Mouse (Mus musculus) midbrain, embryonic 11.5 days (tissue): ENCODE measurements around the gene Cdk17. TPM values are rescaled to one million over a fixed set of nuclear protein-coding genes. Genes with fewer than 3 reads are reported as not detected.

Experiments
- ATAC-seq: fragments of 200-750 bp; cut with Nextera tagmentation; 2 replicates; pipeline ENCODE4 v1.8.0; 2017; ENCODE audit warnings: moderate TSS enrichment, moderate library complexity; ENCODE audit not compliant: low FRiP score
- DNase-seq: peaks from one replicate; pipeline ENCODE4 v3.0.0; 2015; ENCODE audit warnings: low spot score; ENCODE audit errors: missing footprints
- H3K27ac ChIP-seq: fragments of 300-500 bp; sonication (generic); 2 replicates; pipeline ENCODE4 v1.5.1; 2014; ENCODE audit warnings: low read depth, low read length
- H3K27me3 ChIP-seq: fragments of 300-500 bp; sonication (generic); 2 replicates; pipeline ENCODE4 v1.6.1; 2014; ENCODE audit warnings: mild to moderate bottlenecking, low read length, moderate library complexity, mixed read lengths; ENCODE audit not compliant: control insufficient read depth, insufficient read depth
- H3K36me3 ChIP-seq: fragments of 300-500 bp; sonication (generic); 2 replicates; pipeline ENCODE4 v1.6.1; 2014; ENCODE audit warnings: mild to moderate bottlenecking, low read length, moderate library complexity, mixed read lengths; ENCODE audit not compliant: control insufficient read depth, insufficient read depth
- H3K4me1 ChIP-seq: fragments of 300-500 bp; sonication (generic); 2 replicates; pipeline ENCODE4 v1.6.1; 2014; ENCODE audit warnings: low read length; ENCODE audit not compliant: control insufficient read depth, insufficient read depth
- H3K4me2 ChIP-seq: fragments of 300-500 bp; sonication (generic); 2 replicates; pipeline ENCODE4 v1.6.1; 2014; ENCODE audit warnings: mild to moderate bottlenecking, moderate library complexity
- H3K4me3 ChIP-seq: fragments of 300-500 bp; sonication (generic); 2 replicates; pipeline ENCODE4 v1.5.1; 2014; ENCODE audit warnings: low read depth, low read length
- H3K9ac ChIP-seq: fragments of 300-500 bp; sonication (generic); 2 replicates; pipeline ENCODE4 v1.6.1; 2014; ENCODE audit warnings: low read length
- H3K9me3 ChIP-seq: fragments of 300-500 bp; sonication (generic); 2 replicates; pipeline ENCODE4 v1.6.1; 2016; ENCODE audit warnings: low read length; ENCODE audit not compliant: control insufficient read depth
- WGBS: fragments of 180-500 bp; shearing (Covaris S2); extraction: QIAGEN DNeasy Blood & Tissue Kit; methylation state at CpG from one replicate; pipeline ENCODE4 v1.1.7; 2014; 5-methylcytosine and 5-hydroxymethylcytosine counted together
- polyA plus RNA-seq: library from polyadenylated mRNA; unstranded; fragments of >200 nt; fragmentation: Nextera tagmentation; extraction: Ambion mirVana; gene quantifications from 2 replicates; pipeline ENCODE4 v1.2.1, GENCODE M21; 2014

The Cdk17 gene
- polyA plus RNA-seq, 1 experiment from 2014 or later: 36.8 TPM

- ATAC-seq: no peak
- Histone ChIP-seq H3K36me3 (no peaks in the 10 kb centered on the region), H3K4me1 (no peaks in the 10 kb centered on the region), H3K4me3 (no peak overlapping the region), H3K9me3 (no peaks in the 10 kb centered on the region), H3K9ac (no peak overlapping the region), H3K4me2 (no peak overlapping the region), H3K27ac (no peak overlapping the region), H3K27me3 (no peaks in the 10 kb centered on the region)
- 93% methylated on average over 5 of the region's 5 CpGs for WGBS
- DNase-seq: no peak
Measured at GRCm38 (mm10) chr10:93177471-93177870, 16.8 kb downstream of the Cdk17 start.

GRCm38 (mm10) chr10:93177874-93178273 is 17.2 kb downstream of the Cdk17 start:
- no peak overlapping the region for H3K27ac ChIP-seq
- H3K4me2 ChIP-seq: no peak overlapping the region
- H3K9ac ChIP-seq: no peak overlapping the region
- no peaks in the 10 kb centered on the region for H3K36me3 ChIP-seq
- WGBS: 90% methylated on average over 4 of the region's 4 CpGs
- H3K27me3 ChIP-seq: no peaks in the 10 kb centered on the region
- DNase-seq (no peak), ATAC-seq (no peak)
- no peaks in the 10 kb centered on the region for H3K9me3 ChIP-seq
- H3K4me3 ChIP-seq: no peak overlapping the region
- no peaks in the 10 kb centered on the region for H3K4me1 ChIP-seq

- Histone ChIP-seq H3K27ac (no peak overlapping the region), H3K4me1 (no peaks in the 10 kb centered on the region), H3K4me3 (no peak overlapping the region), H3K36me3 (no peaks in the 10 kb centered on the region), H3K4me2 (no peak overlapping the region), H3K27me3 (no peaks in the 10 kb centered on the region), H3K9me3 (no peaks in the 10 kb centered on the region), H3K9ac (no peak overlapping the region)
- ATAC-seq (no peak), DNase-seq (no peak)
- WGBS: 95% methylated on average over 5 of the region's 5 CpGs
Measured at GRCm38 (mm10) chr10:93178662-93179061, 18.0 kb downstream of the Cdk17 start.

GRCm38 (mm10) chr10:93179669-93180460 is 19.2 kb downstream of the Cdk17 start:
- H3K4me2 ChIP-seq: no peak overlapping the region
- ATAC-seq (no peak), DNase-seq (no peak)
- no peaks in the 10 kb centered on the region for H3K27me3 ChIP-seq
- H3K9ac ChIP-seq: no peak overlapping the region
- H3K4me3 ChIP-seq: no peak overlapping the region
- H3K36me3 ChIP-seq: no peaks in the 10 kb centered on the region
- H3K9me3 ChIP-seq: no peaks in the 10 kb centered on the region
- H3K4me1 ChIP-seq: no peaks in the 10 kb centered on the region
- no peak overlapping the region for H3K27ac ChIP-seq
- 89% methylated on average over 11 of the region's 11 CpGs for WGBS

- no peak for DNase-seq
- Histone ChIP-seq H3K27ac (no peak overlapping the region), H3K9ac (no peak overlapping the region), H3K9me3 (no peaks in the 10 kb centered on the region), H3K4me2 (no peak overlapping the region), H3K4me1 (no peaks in the 10 kb centered on the region), H3K4me3 (no peak overlapping the region), H3K27me3 (no peaks in the 10 kb centered on the region), H3K36me3 (no peaks in the 10 kb centered on the region)
- 84% methylated on average over 8 of the region's 8 CpGs for WGBS
- no peak for ATAC-seq
Measured at GRCm38 (mm10) chr10:93184351-93184976, 23.8 kb downstream of the Cdk17 start.

- WGBS: 63% methylated on average over 10 of the region's 10 CpGs
- H3K4me2 ChIP-seq: no peak overlapping the region
- no peak for DNase-seq
- no peak for ATAC-seq
- no peaks in the 10 kb centered on the region for H3K27me3 ChIP-seq
- peaks cover 8% of the 10 kb centered on the region; the same call in 1 of the 2 replicates for H3K4me1 ChIP-seq
- H3K36me3 ChIP-seq: no peaks in the 10 kb centered on the region
- H3K27ac ChIP-seq: no peak overlapping the region
- H3K4me3 ChIP-seq: no peak overlapping the region
- H3K9ac ChIP-seq: no peak overlapping the region
- H3K9me3 ChIP-seq: no peaks in the 10 kb centered on the region
Measured at GRCm38 (mm10) chr10:93188440-93188999, 27.8 kb downstream of the Cdk17 start.

GRCm38 (mm10) chr10:93190475-93191262 is 30.0 kb downstream of the Cdk17 start:
- 85% methylated on average over 8 of the region's 8 CpGs for WGBS
- H3K4me2 ChIP-seq: no peak overlapping the region
- H3K9me3 ChIP-seq: no peaks in the 10 kb centered on the region
- H3K27me3 ChIP-seq: no peaks in the 10 kb centered on the region
- no peak overlapping the region for H3K27ac ChIP-seq
- DNase-seq (no peak), ATAC-seq (no peak)
- no peak overlapping the region for H3K9ac ChIP-seq
- no peaks in the 10 kb centered on the region for H3K36me3 ChIP-seq
- H3K4me3 ChIP-seq: no peak overlapping the region
- H3K4me1 ChIP-seq: peaks cover 15% of the 10 kb centered on the region; the same call in 1 of the 2 replicates

GRCm38 (mm10) chr10:93197092-93197491 is 36.4 kb downstream of the Cdk17 start:
- Histone ChIP-seq H3K9me3 (no peaks in the 10 kb centered on the region), H3K4me2 (no peak overlapping the region), H3K4me3 (no peak overlapping the region), H3K9ac (no peak overlapping the region), H3K27me3 (no peaks in the 10 kb centered on the region), H3K36me3 (no peaks in the 10 kb centered on the region), H3K4me1 (peaks cover 8% of the 10 kb centered on the region; the same call in 1 of the 2 replicates), H3K27ac (no peak overlapping the region)
- DNase-seq (no peak), ATAC-seq (no peak)
- 95% methylated on average over 6 of the region's 6 CpGs for WGBS
